Mouse (Mus musculus) gastrocnemius, postnatal 10 days (tissue): ENCODE measurements at regions not wholly inside any gene's neighbourhood (a gene's known extent, or its start where the extent isn't known, plus 50 kb on each side); places are given as distances from the start of the nearest gene placed in this dataset.
A peak's percentile ranks its signal among the peaks of the same experiment; 100 is the strongest.

Experiments
- DNase-seq: peaks from one replicate; pipeline ENCODE4 v3.0.0; 2021; ENCODE audit warnings: mixed read lengths

- DNase-seq: no peak
Measured at GRCm38 (mm10) chr14:24731872-24732525, 245.1 kb downstream of the Rps24 start.

- no peak for DNase-seq
Measured at GRCm38 (mm10) chr14:24733326-24733725, 246.4 kb downstream of the Rps24 start.

- DNase-seq: no peak
Measured at GRCm38 (mm10) chr14:24738869-24739268, 251.9 kb downstream of the Rps24 start.

DNA sequence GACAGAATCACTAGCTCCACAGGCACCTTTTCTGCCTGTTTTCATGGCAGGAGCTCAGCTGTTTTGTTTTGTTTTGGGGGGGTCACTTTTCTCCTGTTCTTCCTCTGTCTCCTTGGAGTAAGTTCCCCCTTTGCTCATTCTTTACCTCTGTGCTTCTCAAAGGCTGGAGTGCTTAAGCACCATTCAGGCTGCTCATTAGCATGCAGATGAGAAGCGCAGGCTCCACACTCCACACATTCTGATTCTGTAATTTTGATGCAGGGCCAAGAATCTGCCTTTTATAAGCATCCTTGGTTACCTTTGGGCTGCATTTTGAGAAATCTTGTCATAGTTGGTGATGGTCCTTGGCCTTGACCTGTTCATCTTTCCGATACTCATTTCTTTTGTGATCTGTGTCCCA is 257.5 kb downstream of the Rps24 start:
- DNase-seq: no peak

GRCm38 (mm10) chr14:24745730-24746129 is 258.8 kb downstream of the Rps24 start:
- no peak for DNase-seq

DNA sequence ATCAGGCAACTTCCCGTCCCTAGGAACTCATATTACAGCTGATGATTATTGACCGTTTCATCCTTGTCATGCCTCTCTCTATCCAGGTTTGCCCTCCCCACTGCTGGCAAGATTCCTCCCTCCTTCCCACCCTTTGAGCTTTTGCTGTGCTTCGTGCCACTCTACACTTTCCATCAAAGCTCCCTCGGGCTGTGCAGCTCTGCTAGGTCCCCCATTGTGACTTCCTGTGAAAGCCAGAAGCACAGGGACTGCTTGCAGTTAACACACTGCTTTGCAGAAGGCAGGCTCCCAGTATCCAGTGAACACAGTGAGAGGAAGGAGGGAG is 260.5 kb downstream of the Rps24 start:
- peak; percentile 19 for DNase-seq

DNA sequence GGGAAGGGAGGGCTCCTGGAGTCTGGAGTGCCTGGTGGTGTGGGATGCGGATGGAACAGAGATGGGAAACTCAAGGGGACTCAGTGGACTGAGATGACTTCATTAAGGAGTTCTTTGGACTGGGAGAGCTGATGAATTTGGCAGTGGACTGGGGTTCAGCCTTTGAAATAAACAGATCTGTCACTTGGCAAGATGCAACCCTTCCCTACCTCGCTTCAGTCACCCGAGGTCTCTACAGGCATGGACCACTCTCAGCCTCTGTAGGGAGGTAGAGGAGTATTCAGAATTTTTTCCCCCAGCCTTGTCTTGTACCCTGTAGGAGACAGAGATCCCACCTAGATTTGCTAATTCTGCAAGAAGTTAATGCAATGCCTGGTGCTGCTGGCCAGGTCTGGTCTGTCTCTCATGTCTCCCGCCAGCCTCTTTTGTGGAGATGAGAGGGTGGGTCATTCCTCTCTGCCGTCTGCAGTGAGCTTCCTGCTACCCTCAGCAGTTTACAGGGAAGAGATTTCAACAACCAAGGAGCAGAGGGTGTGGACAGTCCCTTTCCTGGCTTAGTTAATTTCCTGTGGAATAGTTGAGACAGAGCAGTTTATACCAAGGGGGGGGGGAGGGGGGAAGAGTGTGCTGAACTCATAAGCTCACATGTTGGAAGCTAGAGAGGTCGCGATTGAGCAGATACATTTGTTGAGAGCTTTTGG is 261.0 kb downstream of the Rps24 start:
- DNase-seq: no peak

GRCm38 (mm10) chr14:24748497-24748862 is 261.6 kb downstream of the Rps24 start:
- no peak for DNase-seq

DNA sequence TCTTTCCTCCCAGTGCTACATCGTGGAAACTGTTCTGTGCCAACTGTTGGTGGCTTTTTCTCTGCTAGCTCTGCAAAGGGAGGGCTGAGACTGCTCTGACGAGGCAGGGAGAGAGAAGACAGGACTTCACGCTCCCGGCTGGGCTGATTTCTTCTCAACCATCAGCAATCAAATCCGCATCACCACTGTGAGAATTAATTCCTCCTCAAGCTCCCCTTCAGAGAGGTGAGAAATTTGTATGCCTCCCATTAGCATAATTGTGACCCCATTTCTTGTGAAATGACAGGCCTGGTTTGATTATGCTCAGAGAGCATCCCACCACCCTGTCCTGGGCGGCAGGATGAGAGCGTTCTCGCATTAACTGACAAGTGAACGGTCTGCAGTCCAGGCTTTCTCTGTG is 262.4 kb downstream of the Rps24 start:
- DNase-seq: no peak

DNA sequence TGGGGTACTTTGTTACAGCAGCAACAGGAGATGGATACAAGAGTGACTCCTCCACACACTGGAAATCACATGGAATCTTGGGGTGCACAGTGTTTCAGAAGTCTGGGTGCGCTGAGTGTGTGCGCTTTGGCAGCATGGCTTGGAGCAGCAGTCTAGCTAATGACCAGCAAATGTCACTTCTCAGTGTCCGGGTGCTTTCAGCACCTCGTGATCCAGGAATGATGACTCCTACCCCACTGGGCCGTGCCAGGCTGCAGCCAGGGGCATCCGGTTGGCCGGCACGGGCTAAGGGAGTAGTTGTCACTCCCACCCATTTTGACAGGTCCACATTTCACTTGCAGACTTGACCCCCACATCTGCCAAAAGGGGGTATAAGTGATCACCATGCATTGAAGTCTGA is 264.3 kb downstream of the Rps24 start:
- no peak for DNase-seq

DNA sequence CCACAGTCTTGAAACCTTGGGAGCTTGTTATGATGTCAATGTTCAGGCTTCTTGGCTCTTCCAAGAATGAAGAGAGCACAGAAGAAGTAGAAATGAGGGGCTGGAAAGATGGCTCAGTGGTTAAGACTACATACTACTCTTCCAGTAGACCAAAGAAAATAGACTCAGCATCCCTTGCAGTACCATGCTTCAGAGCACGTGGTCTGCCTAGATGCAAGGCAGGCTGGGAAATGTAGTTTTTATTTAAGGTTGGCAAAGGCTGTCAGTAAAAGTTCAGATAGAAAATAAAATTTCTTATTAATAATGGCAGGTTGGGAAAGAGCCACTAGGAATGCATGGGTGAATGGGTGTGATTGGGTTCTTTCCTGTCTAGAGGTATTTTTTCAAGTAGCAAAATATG is 267.8 kb downstream of the Rps24 start:
- no peak for DNase-seq

GRCm38 (mm10) chr14:24755426-24756117 is 268.6 kb downstream of the Rps24 start:
- DNase-seq: no peak

- DNase-seq: peak; percentile 41
Measured at GRCm38 (mm10) chr14:24757302-24757701, 270.4 kb downstream of the Rps24 start.

DNA sequence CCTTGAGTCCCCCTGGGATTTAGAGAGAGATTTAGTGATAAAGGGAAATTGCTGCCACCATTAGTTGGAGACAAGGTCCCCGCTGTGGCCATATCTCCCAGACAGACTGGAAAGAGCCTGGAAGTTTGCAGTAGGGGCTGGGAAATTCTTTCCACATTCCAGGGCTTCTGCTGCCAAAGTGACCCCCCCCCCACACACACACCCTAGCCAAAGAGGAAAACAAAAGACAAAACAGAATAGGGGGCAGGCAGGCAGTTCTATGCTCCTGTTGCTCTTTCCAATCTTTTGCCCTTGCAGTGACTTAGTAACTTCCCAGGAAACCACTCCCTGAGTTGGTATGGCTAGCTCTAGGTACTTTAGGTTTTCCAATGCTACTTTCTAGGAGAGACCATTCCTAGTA is 270.9 kb downstream of the Rps24 start:
- no peak for DNase-seq

DNA sequence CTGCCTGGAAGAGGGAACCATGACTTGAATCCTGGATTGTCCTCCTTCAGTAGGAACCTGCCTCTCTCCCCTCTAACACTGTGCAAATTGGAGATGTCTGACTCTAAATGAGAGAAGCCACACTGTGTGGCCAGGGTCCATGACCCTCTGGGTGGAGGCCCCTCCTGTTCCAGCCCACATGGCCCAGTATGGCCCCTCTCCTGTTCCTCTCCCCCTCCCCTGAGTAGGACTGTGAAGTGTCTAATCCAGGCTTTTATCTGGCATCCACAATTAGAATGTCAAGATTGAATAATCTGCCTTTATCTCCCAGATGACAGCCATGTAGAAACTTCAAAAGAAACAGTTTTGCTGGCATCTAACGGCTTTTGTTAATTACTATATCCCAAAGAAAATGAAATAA is 274.0 kb downstream of the Rps24 start:
- no peak for DNase-seq

DNA sequence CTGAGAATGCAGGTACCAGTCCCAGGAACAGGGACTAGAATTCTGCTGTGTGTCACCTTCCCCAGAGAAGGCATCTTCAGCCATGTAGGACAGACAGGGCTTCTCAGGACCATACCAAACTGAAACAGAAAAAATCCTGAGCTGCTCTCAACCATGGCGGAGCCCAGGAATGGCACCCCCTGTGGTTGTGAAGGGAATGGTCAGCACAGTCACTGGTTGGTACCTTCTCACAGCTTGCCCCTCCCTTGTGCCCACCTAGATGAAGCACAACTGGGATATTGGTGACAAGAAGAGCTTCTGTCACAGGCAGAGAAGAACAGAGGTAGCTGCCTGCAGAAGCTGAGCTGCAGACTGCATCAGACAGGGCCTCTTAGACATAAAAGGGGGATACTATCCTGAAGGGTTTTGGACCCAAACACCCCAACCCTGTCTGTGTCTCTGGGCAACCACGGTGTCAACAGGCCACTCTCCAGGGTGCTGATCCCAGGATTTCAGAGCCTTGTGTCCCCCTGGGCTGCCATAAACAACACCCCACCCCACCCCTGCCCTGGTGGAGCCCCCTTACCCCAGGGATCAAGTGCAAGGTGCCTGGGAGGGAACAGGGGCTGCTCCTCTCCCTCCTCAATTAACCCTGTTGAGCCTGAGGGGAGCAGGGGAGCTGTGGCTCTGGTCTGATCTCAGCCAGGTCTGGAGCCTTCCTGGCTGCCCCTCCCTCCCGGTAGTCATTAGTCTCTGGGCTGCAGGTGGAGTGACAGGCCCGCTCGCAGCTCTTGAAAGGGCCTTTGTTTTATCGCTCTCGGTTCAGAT is 275.7 kb downstream of the Rps24 start:
- DNase-seq: no peak

- DNase-seq: no peak
Measured at GRCm38 (mm10) chr14:24763275-24763812, 276.4 kb downstream of the Rps24 start.

- no peak for DNase-seq
Measured at GRCm38 (mm10) chr14:24763845-24764244, 276.9 kb downstream of the Rps24 start.

GRCm38 (mm10) chr14:24766260-24766659 is 279.3 kb downstream of the Rps24 start:
- DNase-seq: no peak

DNA sequence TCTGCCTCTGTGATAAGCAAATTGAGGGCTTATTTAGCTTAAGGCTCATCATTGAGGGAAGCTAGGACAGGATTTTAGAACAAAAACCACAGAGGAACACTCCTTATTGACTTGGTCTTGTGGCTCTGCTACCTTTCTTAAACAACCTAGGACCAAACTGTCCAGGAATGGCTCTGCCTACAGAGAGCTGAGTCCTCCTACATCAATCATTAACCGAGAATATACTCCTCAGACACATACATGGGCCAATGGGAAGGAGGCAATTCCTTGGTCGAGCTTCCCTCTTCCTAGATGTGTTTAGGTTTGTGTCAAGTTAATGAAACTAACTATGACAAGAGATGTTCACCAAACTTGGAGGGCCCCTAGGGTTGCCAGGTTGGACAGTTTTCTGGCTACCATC is 279.8 kb downstream of the Rps24 start:
- DNase-seq: no peak

GRCm38 (mm10) chr14:24767316-24767715 is 280.4 kb downstream of the Rps24 start:
- no peak for DNase-seq

- DNase-seq: no peak
Measured at GRCm38 (mm10) chr14:24767964-24768363, 281.0 kb downstream of the Rps24 start.

DNA sequence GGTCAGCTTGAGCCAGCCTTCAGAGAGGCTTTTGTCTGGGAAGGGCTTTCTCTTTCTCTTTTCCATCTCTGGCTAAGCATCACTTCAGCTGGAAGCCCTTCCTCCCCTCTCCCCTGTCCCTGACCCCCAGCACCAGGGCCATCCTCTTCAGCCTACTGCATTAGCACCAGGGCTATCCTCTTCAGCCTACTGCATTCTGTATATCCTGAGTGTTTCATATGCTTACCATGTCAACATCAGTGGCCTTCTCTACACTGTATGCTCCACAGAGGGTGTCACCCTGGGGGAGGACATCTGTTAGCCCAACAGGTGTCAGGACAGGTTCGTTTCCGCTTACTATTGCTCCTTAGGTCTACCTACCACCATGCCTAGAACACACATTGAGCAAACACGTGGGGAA is 282.5 kb downstream of the Rps24 start:
- no peak for DNase-seq
